Mouse (Mus musculus) lung, adult 10 weeks (tissue): ENCODE measurements around the gene Xndc1. TPM values are rescaled to one million over a fixed set of nuclear protein-coding genes. Genes with fewer than 3 reads are reported as not detected.

Source experiments
- polyA plus RNA-seq: library from polyadenylated mRNA; stranded (reverse); fragments of 350-450 nt; fragmentation: Illumina TruSeq; extraction: RNeasy Lipid Tissue Mini Kit (QIAGEN cat#74804); gene quantifications from one replicate; pipeline ENCODE4 v1.2.3, GENCODE M21; 2014; ENCODE audit warnings: low read depth, low replicate concordance; ENCODE audit not compliant: insufficient read depth

The Xndc1 gene
- polyA plus RNA-seq = 7.4 TPM

DNA sequence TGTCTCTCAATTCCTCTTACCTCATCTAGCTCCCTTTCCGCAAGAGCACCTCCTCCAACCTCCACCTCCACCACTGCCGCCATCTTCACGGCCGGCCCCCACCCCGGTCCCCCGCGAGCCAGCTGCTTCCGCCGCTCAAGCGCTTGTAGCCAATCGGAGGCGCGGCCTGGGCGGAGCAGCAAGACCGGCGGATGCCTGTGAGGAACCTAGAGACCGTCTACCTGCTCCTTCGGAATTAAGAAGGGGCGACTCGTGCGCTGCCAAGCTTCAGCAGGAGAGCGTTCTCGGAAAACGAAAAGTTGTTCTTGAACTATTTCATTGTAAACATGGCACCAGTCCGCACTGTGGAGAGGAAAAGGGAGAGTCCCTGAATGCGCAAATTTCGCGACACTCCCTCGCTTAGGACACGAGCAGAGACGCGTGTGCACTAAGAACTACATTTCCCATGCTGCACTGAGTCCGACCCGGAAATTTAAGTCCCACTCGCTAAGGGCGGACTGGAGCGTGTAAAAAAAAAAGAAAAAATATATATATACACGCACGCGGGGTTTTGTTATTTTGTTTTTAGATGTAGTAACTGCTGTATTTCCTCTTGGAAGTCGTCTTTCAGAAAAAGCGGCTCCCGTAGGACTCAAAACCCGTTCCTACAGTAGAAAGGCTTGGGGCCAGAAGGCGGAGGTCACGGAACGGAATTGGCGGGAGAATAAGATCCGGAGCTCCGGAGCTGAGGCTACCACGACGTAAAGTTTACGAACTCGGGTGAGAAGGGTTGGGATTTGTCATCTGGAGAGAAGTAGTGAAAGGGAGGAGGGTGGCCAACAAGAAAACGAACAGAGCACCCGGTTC lies at the start of gene Xndc1, which contains the start of the genes Rnf121 and Xntrpc:
Gene Xndc1, plus strand, starts transcription at position 466 of the 846 bp plus-strand sequence.
Gene Rnf121, minus strand, starts transcription at position 424 of the 846 bp plus-strand sequence.
Gene Xntrpc, plus strand, starts transcription at position 668 of the 846 bp plus-strand sequence.

DNA sequence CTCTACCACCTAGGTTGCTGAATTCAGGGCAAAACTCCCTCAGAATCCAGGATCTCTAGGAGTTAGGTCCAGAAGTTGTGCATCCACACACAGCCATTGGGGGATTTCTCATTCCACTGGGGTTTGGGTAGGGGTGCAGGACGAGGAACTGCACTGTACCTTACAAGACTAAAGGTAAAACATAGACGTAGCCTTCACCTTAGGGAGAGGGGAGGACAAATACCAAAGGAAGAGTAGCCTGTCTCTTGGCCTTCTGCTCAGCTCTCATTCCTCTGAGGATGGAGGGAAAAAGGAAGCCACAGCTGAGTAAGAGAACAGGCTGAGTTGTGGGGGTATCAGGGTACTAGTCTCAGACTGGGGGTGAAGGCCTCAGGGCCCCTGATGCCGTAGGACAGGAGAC lies 46.7 kb upstream of the Xndc1 start, which contains the start of gene Il18bp:
Gene Il18bp, minus strand, starts transcription at position 101 of the 400 bp plus-strand sequence.

DNA sequence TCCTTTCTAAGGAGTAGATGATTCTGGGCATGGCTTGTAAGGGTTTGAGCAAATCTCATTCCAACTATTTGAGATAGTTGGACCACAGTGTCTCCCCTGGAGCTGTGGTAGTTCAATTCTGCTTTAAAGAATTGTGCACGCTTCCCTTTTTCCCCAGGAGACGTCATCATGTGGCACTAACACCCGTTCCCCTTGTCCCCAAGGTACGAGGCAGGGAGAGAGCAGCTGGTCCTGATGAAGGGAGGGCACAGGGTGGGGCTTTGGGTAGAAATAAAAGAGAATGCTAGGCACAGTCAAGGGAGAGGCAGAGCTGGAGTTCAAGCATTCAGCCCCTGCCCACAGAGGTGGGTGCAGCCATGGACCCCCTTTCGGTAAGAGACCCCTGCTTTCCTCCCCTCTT lies 17.5 kb downstream of the Xndc1 start, which contains the start of gene Trpc2:
Gene Trpc2, plus strand, starts transcription at position 301 of the 400 bp plus-strand sequence.

DNA sequence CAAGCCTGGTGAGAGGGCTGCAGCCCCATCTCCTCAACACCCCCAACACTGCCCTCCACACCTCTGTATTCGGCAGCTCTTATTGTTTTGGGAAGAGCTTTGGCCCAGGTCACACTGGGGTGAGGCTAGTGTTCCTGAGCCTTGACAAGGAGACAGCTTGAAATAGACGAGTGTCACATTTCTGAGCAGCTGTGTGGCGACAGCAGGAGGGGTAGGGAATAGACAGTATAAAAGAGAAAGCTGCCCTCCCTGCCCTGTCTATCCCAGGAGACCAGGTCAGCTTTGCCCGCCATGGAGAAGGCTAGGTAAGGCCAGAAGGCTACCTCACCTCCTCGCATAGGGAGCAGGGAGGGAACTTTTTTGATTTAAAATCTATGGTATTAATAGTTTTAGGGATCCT lies 36.2 kb downstream of the Xndc1 start, which contains the start of gene Art1:
Gene Art1, plus strand, starts transcription at position 257 of the 400 bp plus-strand sequence.

DNA sequence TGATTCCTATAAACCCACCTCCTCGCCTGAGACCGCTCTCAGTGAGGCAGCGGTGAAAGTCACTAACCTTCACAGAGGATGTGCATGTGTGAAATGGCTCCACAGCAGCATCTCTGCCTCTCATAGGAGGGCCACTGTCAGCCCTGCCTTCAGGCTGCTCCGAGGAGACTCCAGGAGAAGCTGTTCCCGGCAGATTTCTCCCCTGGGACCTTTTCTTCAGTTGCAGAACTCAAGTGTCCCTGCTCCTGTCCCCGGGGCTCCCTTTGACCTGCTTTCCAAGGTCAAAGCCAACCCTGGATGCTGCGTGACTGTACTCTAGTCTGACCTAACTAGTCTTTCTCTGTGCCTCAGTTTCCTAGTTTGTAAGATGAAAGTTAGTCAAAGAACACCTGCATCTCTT lies 43.9 kb downstream of the Xndc1 start, which contains the start of gene Art5:
Gene Art5, minus strand, starts transcription at position 319 of the 400 bp plus-strand sequence.

DNA sequence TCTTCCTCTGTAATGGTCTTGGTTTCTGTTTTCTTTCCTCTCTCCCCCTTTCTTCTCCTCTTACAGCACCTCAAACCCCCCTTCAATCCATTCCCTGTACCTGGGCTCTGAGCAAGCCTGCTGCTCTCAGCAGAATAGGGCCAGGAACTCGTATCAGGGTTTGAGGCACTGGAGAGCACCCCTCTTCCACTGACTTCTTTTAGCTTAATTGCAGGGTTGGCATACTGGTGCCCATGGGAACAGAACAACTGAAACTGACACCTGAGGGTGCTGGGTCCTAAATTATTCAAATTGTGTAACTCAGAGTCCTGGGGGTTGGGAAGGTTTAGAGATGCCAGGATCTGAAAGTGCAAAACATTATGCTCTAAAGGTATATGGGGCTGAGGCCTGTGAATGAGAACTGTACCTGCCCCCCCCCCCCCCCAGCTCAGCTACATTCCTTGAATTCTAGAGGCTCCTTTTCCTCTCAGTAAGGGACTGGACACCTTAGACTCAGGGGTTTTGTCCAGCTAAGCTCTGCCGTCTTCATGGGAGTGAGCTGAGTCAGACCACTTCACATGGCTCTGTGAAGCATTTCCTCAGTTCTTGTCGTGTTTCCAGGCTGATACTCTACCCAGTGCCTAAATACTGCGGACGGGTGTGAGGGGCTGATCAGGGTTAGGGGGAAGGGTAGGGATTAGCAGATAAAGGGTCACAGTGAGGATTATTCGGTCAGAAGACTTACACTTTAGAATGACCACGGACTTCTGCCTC lies 51.4 kb downstream of the Xndc1 start, which contains the start of gene Chrna10:
Gene Chrna10, minus strand, starts transcription at position 250 of the 753 bp plus-strand sequence.

Other genes with a start within 250 kb of the Xndc1 start
- gene Phox2a, start 247.2 kb upstream of the Xndc1 start, polyA plus RNA-seq = not detected
- gene Inppl1, start 227.3 kb upstream of the Xndc1 start, polyA plus RNA-seq = 18.5 TPM
- 13.4 TPM for gene Folr2, start 208.3 kb upstream of the Xndc1 start, polyA plus RNA-seq
- 16.4 TPM for gene Anapc15, start 201.8 kb upstream of the Xndc1 start, polyA plus RNA-seq
- gene Folr1, start 194.7 kb upstream of the Xndc1 start, polyA plus RNA-seq = 1.5 TPM
- gene Lamtor1, start 159.6 kb upstream of the Xndc1 start, polyA plus RNA-seq = 106 TPM
- gene Tomt, start 159.2 kb upstream of the Xndc1 start, polyA plus RNA-seq = 0.08 TPM
- 35.5 TPM for gene Lrrc51, start 131.6 kb upstream of the Xndc1 start, polyA plus RNA-seq
- 42.8 TPM for gene Numa1, start 131.4 kb upstream of the Xndc1 start, polyA plus RNA-seq
- 7.6 TPM for gene Il18bp, start 46.8 kb upstream of the Xndc1 start, polyA plus RNA-seq
- gene Rnf121, start within 50 bp of the Xndc1 start, polyA plus RNA-seq = 23.2 TPM
- gene Xntrpc, start 202 bp downstream of the Xndc1 start, polyA plus RNA-seq = 0.56 TPM
- gene Trpc2, start 17.6 kb downstream of the Xndc1 start, polyA plus RNA-seq = 0.20 TPM
- gene Art1, start 36.2 kb downstream of the Xndc1 start, polyA plus RNA-seq = 3.4 TPM
- 0.82 TPM for gene Art5, start 44.0 kb downstream of the Xndc1 start, polyA plus RNA-seq
- gene Chrna10, start 51.3 kb downstream of the Xndc1 start, polyA plus RNA-seq = 0.96 TPM
- 9.0 TPM for gene Nup98, start 144.7 kb downstream of the Xndc1 start, polyA plus RNA-seq
- 50.2 TPM for gene Pgap2, start 144.7 kb downstream of the Xndc1 start, polyA plus RNA-seq
- 114 TPM for gene Rhog, start 190.5 kb downstream of the Xndc1 start, polyA plus RNA-seq
- gene Stim1, start 202.3 kb downstream of the Xndc1 start, polyA plus RNA-seq = 18.1 TPM